Mouse (Mus musculus) liver, adult 2 months (tissue): ENCODE measurements around the gene Ar. TPM values are rescaled to one million over a fixed set of nuclear protein-coding genes. Genes with fewer than 3 reads are reported as not detected.

Experiments
- DNase-seq: peaks from one replicate; pipeline ENCODE4 v3.0.0-alpha.2; 2011; ENCODE audit warnings: low read depth, low spot score; ENCODE audit errors: extremely low read depth
- H3K27ac ChIP-seq: fragments of 200-500 bp; replicated peaks from 2 replicates; pipeline ENCODE4 v1.5.1; 2012; ENCODE audit warnings: low read depth, mild to moderate bottlenecking, control low read depth, inconsistent platforms, low read length; ENCODE audit not compliant: insufficient read depth
- H3K27me3 ChIP-seq: fragments of 200-500 bp; 2 replicates; pipeline ENCODE4 v1.6.1; 2012; ENCODE audit warnings: mild to moderate bottlenecking, moderate library complexity, low read length, inconsistent platforms; ENCODE audit not compliant: control insufficient read depth, insufficient read depth
- H3K36me3 ChIP-seq: fragments of 200-500 bp; 2 replicates; pipeline ENCODE4 v1.6.1; 2012; ENCODE audit warnings: low read length, inconsistent platforms; ENCODE audit not compliant: control insufficient read depth, insufficient read depth
- H3K4me1 ChIP-seq: fragments of 200-500 bp; 2 replicates; pipeline ENCODE4 v1.6.1; 2011; ENCODE audit warnings: low read length; ENCODE audit not compliant: control insufficient read depth, insufficient read depth
- H3K4me3 ChIP-seq: fragments of 200-500 bp; 2 replicates; pipeline ENCODE4 v1.5.1; 2011; ENCODE audit warnings: low read depth, mild to moderate bottlenecking, control low read depth, low read length, moderate library complexity; ENCODE audit not compliant: insufficient read depth
- H3K79me2 ChIP-seq: fragments of 200-500 bp; 2 replicates; pipeline ENCODE4 v1.6.1; 2012; ENCODE audit warnings: inconsistent platforms, mild to moderate bottlenecking, low read length, moderate library complexity; ENCODE audit not compliant: control insufficient read depth, insufficient read depth
- H3K9ac ChIP-seq: fragments of 200-500 bp; 2 replicates; pipeline ENCODE4 v1.6.1; 2012; ENCODE audit warnings: low read depth, mild to moderate bottlenecking, control low read depth, inconsistent platforms, low read length
- CTCF ChIP-seq: fragments of 200-500 bp; IDR thresholded peaks from 2 replicates; pipeline ENCODE4 v1.5.1; 2011; ENCODE audit warnings: low read depth, low read length, control low read depth
- POLR2A ChIP-seq: fragments of 200-500 bp; IDR thresholded peaks from 2 replicates; pipeline ENCODE4 v1.6.1; 2011; ENCODE audit warnings: low read length, control low read depth; ENCODE audit not compliant: insufficient read depth; ENCODE audit errors: extremely low read depth
- WGBS: fragments of 180-500 bp; shearing (Covaris S2); methylation state at CpG from one replicate; pipeline ENCODE4 v1.1.7; 2018; 5-methylcytosine and 5-hydroxymethylcytosine counted together
- polyA plus RNA-seq: library from polyadenylated mRNA; depleted of rRNA; stranded (reverse); fragments of >200 nt; gene quantifications from 2 replicates; pipeline ENCODE4 v1.2.3, GENCODE M21; 2012
- total RNA-seq: library from RNA; depleted of rRNA; stranded (reverse); fragments of >200 nt; gene quantifications from 2 replicates; pipeline ENCODE4 v1.2.3, GENCODE M21; 2014

The Ar gene
- total and polyA plus RNA-seq, 2 experiments, result 0.38 to 1.7 TPM

- H3K27ac ChIP-seq, result no peak overlapping the region
Measured at GRCm38 (mm10) chrX:98265755-98266154, 117.2 kb downstream of the Ar start.

GRCm38 (mm10) chrX:98271361-98271760, 122.8 kb downstream of the Ar start:
- TF ChIP-seq POLR2A (no peak), CTCF (no peak)
- Histone ChIP-seq H3K27ac (no peak overlapping the region), H3K79me2 (no peaks in the 10 kb centered on the region), H3K9ac (no peak overlapping the region), H3K36me3 (no peaks in the 10 kb centered on the region), H3K4me1 (no peaks in the 10 kb centered on the region), H3K4me3 (no peak overlapping the region), H3K27me3 (no peaks in the 10 kb centered on the region)
- no peak for DNase-seq

More at GRCm38 (mm10) chrX:98265755-98266154, 117.2 kb downstream of the Ar start:
- no peak for DNase-seq
- WGBS, result 98% methylated on average over 2 of the region's 2 CpGs
- H3K79me2 ChIP-seq, result no peaks in the 10 kb centered on the region
- no peaks in the 10 kb centered on the region for H3K4me1 ChIP-seq
- no peaks in the 10 kb centered on the region for H3K27me3 ChIP-seq
- no peak overlapping the region for H3K9ac ChIP-seq
- no peak overlapping the region for H3K4me3 ChIP-seq
- no peaks in the 10 kb centered on the region for H3K36me3 ChIP-seq
- no peak for TF ChIP-seq POLR2A
- no peak for TF ChIP-seq CTCF

- Histone ChIP-seq H3K4me1 (no peaks in the 10 kb centered on the region), H3K79me2 (no peaks in the 10 kb centered on the region), H3K4me3 (no peak overlapping the region), H3K27me3 (no peaks in the 10 kb centered on the region), H3K27ac (no peak overlapping the region), H3K36me3 (no peaks in the 10 kb centered on the region), H3K9ac (no peak overlapping the region)
- 45% methylated on average over 1 of the region's 1 CpGs for WGBS
- no peak for DNase-seq
- TF ChIP-seq POLR2A, result no peak
- TF ChIP-seq CTCF, result no peak
Measured at GRCm38 (mm10) chrX:98291763-98292162, 143.2 kb downstream of the Ar start.

GRCm38 (mm10) chrX:98300685-98301084, 152.1 kb downstream of the Ar start:
- Histone ChIP-seq H3K4me1 (no peaks in the 10 kb centered on the region), H3K79me2 (no peaks in the 10 kb centered on the region), H3K9ac (no peak overlapping the region), H3K27ac (no peak overlapping the region), H3K27me3 (no peaks in the 10 kb centered on the region), H3K4me3 (no peak overlapping the region), H3K36me3 (no peaks in the 10 kb centered on the region)
- no peak for DNase-seq
- TF ChIP-seq CTCF (no peak), POLR2A (no peak)
- WGBS, result 87% methylated on average over 4 of the region's 4 CpGs

- WGBS, result 68% methylated on average over 2 of the region's 2 CpGs
- DNase-seq, result no peak
- no peaks in the 10 kb centered on the region for H3K27me3 ChIP-seq
- no peaks in the 10 kb centered on the region for H3K4me1 ChIP-seq
- H3K9ac ChIP-seq, result no peak overlapping the region
- TF ChIP-seq CTCF, result no peak
- TF ChIP-seq POLR2A, result no peak
- H3K36me3 ChIP-seq, result no peaks in the 10 kb centered on the region
- no peak overlapping the region for H3K4me3 ChIP-seq
- H3K79me2 ChIP-seq, result no peaks in the 10 kb centered on the region
- H3K27ac ChIP-seq, result no peak overlapping the region
Measured at GRCm38 (mm10) chrX:98301924-98302323, 153.4 kb downstream of the Ar start.

- no peaks in the 10 kb centered on the region for H3K79me2 ChIP-seq
- 95% methylated on average over 3 of the region's 3 CpGs for WGBS
- H3K27ac ChIP-seq, result no peak overlapping the region
- no peak overlapping the region for H3K4me3 ChIP-seq
- TF ChIP-seq CTCF, result no peak
- no peak for TF ChIP-seq POLR2A
- no peak for DNase-seq
- no peaks in the 10 kb centered on the region for H3K4me1 ChIP-seq
- H3K27me3 ChIP-seq, result no peaks in the 10 kb centered on the region
- no peak overlapping the region for H3K9ac ChIP-seq
- no peaks in the 10 kb centered on the region for H3K36me3 ChIP-seq
Measured at GRCm38 (mm10) chrX:98315961-98316360, 167.4 kb downstream of the Ar start.
